10 mouse cellular contexts compared by ENCODE assay signal in genomic region chr4:63319566-63319965, GRCm38 (mm10). TPM values are rescaled to one million over a fixed set of nuclear protein-coding genes. Genes with fewer than 3 reads are reported as not detected.
DNase-seq lines count a peak whose midpoint lies in the region; ATAC-seq and TF ChIP-seq lines count a peak whose summit lies in the region.
"Not testable (repeated sequence)": the region's sequence is repeated elsewhere in the genome, so short reads cannot be mapped to it uniquely, and the experiment has no call there.
"Had no signal": no experiment of that assay in that cellular context is flagged by ENCODE, and none has a peak within 500 bp of the region (broad histone marks: within the 10 kb centered on the region; RNA-seq: fewer than 3 reads in every experiment).

No protein-coding gene starts in this region.

- WGBS in intestine, embryonic 15.5 days = 23% methylated on average over 3 of the region's 3 CpGs

- peak; percentile 15 for DNase-seq in 416B (ENCODE audit: low read depth)
- peak; percentile 72 for DNase-seq in adrenal gland, postnatal 14 days
- DNase-seq in gastrocnemius, postnatal 25 days = peak; percentile 40
- DNase-seq in left cerebral cortex, adult 2 months (ENCODE audit: extremely low spot score in 1 of 2, low spot score in 2 of 2) = peak; percentile 50 to 61
- peak; percentile 77 for DNase-seq in right cerebral cortex, postnatal 4 days

- H3K36me3 ChIP-seq in intestine, embryonic 15.5 days = peaks cover 28% of the 10 kb centered on the region

- H3K4me1 ChIP-seq in cortical plate, adult 2 months (ENCODE audit: control insufficient read depth, insufficient read depth, low read length); intestine, embryonic 15.5 days (replicated peaks): not testable (repeated sequence)

- H3K9ac ChIP-seq in intestine, embryonic 15.5 days = not testable (repeated sequence)

- not testable (repeated sequence) for H3K27me3 ChIP-seq in intestine, embryonic 15.5 days (replicated peaks)

- H3K4me3 ChIP-seq in cortical plate, adult 2 months (ENCODE audit: insufficient read depth, low read length); intestine, embryonic 15.5 days (replicated peaks); left cerebral cortex, adult 2 months: not testable (repeated sequence)

- TF ChIP-seq POLR2A in cortical plate, adult 2 months (IDR thresholded peaks at IDR 0.05; ENCODE audit: extremely low read depth, insufficient read depth, low read length) = not testable (repeated sequence)

- peak; percentile 34; the same call in 1 of the 2 replicates for ATAC-seq in intestine, embryonic 15.5 days
- ATAC-seq in megakaryocyte progenitor cell, adult 5-6 weeks (replicated peaks; ENCODE audit: poor library complexity) = peak; percentile 81

- peak; percentile 66 for TF ChIP-seq CTCF in cortical plate, adult 2 months (IDR thresholded peaks at IDR 0.05; ENCODE audit: extremely low read depth, insufficient read depth, low read length)
- TF ChIP-seq CTCF in left cerebral cortex, adult 2 months (IDR thresholded peaks at IDR 0.05) = peak; percentile 76

- not testable (repeated sequence) for H3K4me2 ChIP-seq in intestine, embryonic 15.5 days (replicated peaks)

- intact Hi-C loops in left cerebral cortex, adult 2 months (cut with DNase I) = loop anchor here (1.0 kb wide), 2 partner anchors 104 to 160 kb away; no protein-coding TSS in a partner anchor

- not testable (repeated sequence) for H3K27ac ChIP-seq in cortical plate, adult 2 months (ENCODE audit: insufficient read depth, low read length); intestine, embryonic 15.5 days; left cerebral cortex, adult 2 months

- H3K9me3 ChIP-seq in intestine, embryonic 15.5 days = not testable (repeated sequence)

RNA-seq across cellular contexts. Expression of gene Orm1, which starts 24.8 kb away (rescaled TPM):
- total RNA-seq in adrenal gland, postnatal 14 days (2021) = 7.2 and 16.7 TPM in 2 replicates
- not detected in 2 replicates for polyA plus RNA-seq in cortical plate, adult 2 months (2012; rRNA removed)
- total RNA-seq in gastrocnemius, postnatal 25 days (2021) = 10 to 100 TPM in 1 of 2 experiments, under 1 TPM in 1; 0.38 to 13.6 TPM
- not detected in 2 replicates for polyA plus RNA-seq in intestine, embryonic 15.5 days (2015; fragmentation: Nextera tagmentation; extraction: Ambion mirVana)
- not detected for total RNA-seq in left cerebral cortex, adult 2 months (2021)
- total RNA-seq in megakaryocyte progenitor cell, adult 5-6 weeks (2015) = 1.5 and 4.2 TPM in 2 replicates
- total RNA-seq in megakaryocyte progenitor cell, adult 5-6 weeks (2017) = 4.7 and 6.6 TPM in 2 replicates
- polyA plus RNA-seq: CD4-positive, CD25-positive, alpha-beta regulatory T cell, adult 4 months; heart, embryonic 10.5 days had no signal

RNA-seq across cellular contexts. Expression of gene Orm3, which starts 36.4 kb away (rescaled TPM):
- total RNA-seq in adrenal gland, postnatal 14 days (2021) = 6.6 and 8.0 TPM in 2 replicates
- polyA plus RNA-seq in cortical plate, adult 2 months (2012; rRNA removed) = not detected in 2 replicates
- total RNA-seq in gastrocnemius, postnatal 25 days (2021) = under 1 TPM in 1 of 2 experiments, not detected in 1; 0.38 TPM
- polyA plus RNA-seq in intestine, embryonic 15.5 days (2015; fragmentation: Nextera tagmentation; extraction: Ambion mirVana) = not detected in 2 replicates
- total RNA-seq in left cerebral cortex, adult 2 months (2021) = not detected
- not detected in 2 replicates for total RNA-seq in megakaryocyte progenitor cell, adult 5-6 weeks (2015)
- total RNA-seq in megakaryocyte progenitor cell, adult 5-6 weeks (2017) = not detected in 2 replicates
- polyA plus RNA-seq: heart, embryonic 10.5 days had no signal

RNA-seq across cellular contexts. Expression of gene Orm2, which starts 42.7 kb away (rescaled TPM):
- total RNA-seq in adrenal gland, postnatal 14 days (2021) = 1.1 and 1.9 TPM in 2 replicates
- polyA plus RNA-seq in cortical plate, adult 2 months (2012; rRNA removed) = not detected in 2 replicates
- total RNA-seq in gastrocnemius, postnatal 25 days (2021) = 1 to 10 TPM in 1 of 2 experiments, not detected in 1; 1.8 TPM
- polyA plus RNA-seq in intestine, embryonic 15.5 days (2015; fragmentation: Nextera tagmentation; extraction: Ambion mirVana) = not detected in 2 replicates
- total RNA-seq in left cerebral cortex, adult 2 months (2021) = not detected
- total RNA-seq in megakaryocyte progenitor cell, adult 5-6 weeks (2015) = not detected in 2 replicates
- not detected in 2 replicates for total RNA-seq in megakaryocyte progenitor cell, adult 5-6 weeks (2017)
- polyA plus RNA-seq: heart, embryonic 10.5 days had no signal

Comparison
In these comparisons a context has a peak if more than half of its experiments do, and no peak if none do; other contexts are left out.
1. DNase-seq: peak in every context shown above with its lines; median percentile 77 in right cerebral cortex, postnatal 4 days; 72 in adrenal gland, postnatal 14 days; 56 in left cerebral cortex, adult 2 months; 40 in gastrocnemius, postnatal 25 days; 15 in 416B.